In genomic region chr11:69767625-69767909, GRCm38 (mm10) we compare ENCODE assay signal across 8 mouse cellular contexts. TPM values are rescaled to one million over a fixed set of nuclear protein-coding genes. Genes with fewer than 3 reads are reported as not detected.
DNase-seq lines count a peak whose midpoint lies in the region; ATAC-seq and TF ChIP-seq lines count a peak whose summit lies in the region.

No protein-coding gene starts in this region.

- H3K9ac ChIP-seq in neural tube, embryonic 12.5 days, result no peak overlapping the region
- peak overlapping the region; percentile 54 for H3K9ac ChIP-seq in hindbrain, embryonic 16.5 days (ENCODE audit: low read depth, low read length)
- H3K9ac ChIP-seq in stomach, postnatal 0 days (ENCODE audit: low read length), result peak overlapping the region; percentile 95; the same call in 1 of the 2 replicates

- no peaks in the 10 kb centered on the region for H3K9me3 ChIP-seq in neural tube, embryonic 12.5 days
- no peaks in the 10 kb centered on the region for H3K9me3 ChIP-seq in hindbrain, embryonic 16.5 days (ENCODE audit: control insufficient read depth, low read length)
- H3K9me3 ChIP-seq in stomach, postnatal 0 days (ENCODE audit: control insufficient read depth, low read length), result no peaks in the 10 kb centered on the region

- peak overlapping the region; percentile 81; the same call in 1 of the 2 replicates for H3K4me2 ChIP-seq in neural tube, embryonic 12.5 days (replicated peaks)
- H3K4me2 ChIP-seq in hindbrain, embryonic 16.5 days (ENCODE audit: low read length), result peak overlapping the region; percentile 75
- H3K4me2 ChIP-seq in stomach, postnatal 0 days (replicated peaks; ENCODE audit: low read depth), result peak overlapping the region; percentile 78

- ATAC-seq in neural tube, embryonic 12.5 days (ENCODE audit: low FRiP score, low read depth), result no peak
- ATAC-seq in hindbrain, embryonic 16.5 days, result no peak
- no peak for ATAC-seq in stomach, postnatal 0 days (ENCODE audit: low FRiP score, low TSS enrichment)

- no peaks in the 10 kb centered on the region for H3K36me3 ChIP-seq in neural tube, embryonic 12.5 days
- H3K36me3 ChIP-seq in hindbrain, embryonic 16.5 days (ENCODE audit: control insufficient read depth, insufficient read depth, low read length), result no peaks in the 10 kb centered on the region
- H3K36me3 ChIP-seq in stomach, postnatal 0 days (ENCODE audit: control insufficient read depth, insufficient read depth, low read length), result no peaks in the 10 kb centered on the region

- WGBS in neural tube, embryonic 12.5 days, result 76% methylated on average over 4 of the region's 4 CpGs
- WGBS in hindbrain, embryonic 16.5 days, result 67% methylated on average over 4 of the region's 4 CpGs
- 43% methylated on average over 4 of the region's 4 CpGs for WGBS in stomach, postnatal 0 days

- H3K27me3 ChIP-seq in neural tube, embryonic 12.5 days (replicated peaks), result no peaks in the 10 kb centered on the region
- H3K27me3 ChIP-seq in hindbrain, embryonic 16.5 days (replicated peaks; ENCODE audit: control insufficient read depth, insufficient read depth, low read length), result no peaks in the 10 kb centered on the region
- no peaks in the 10 kb centered on the region for H3K27me3 ChIP-seq in stomach, postnatal 0 days (ENCODE audit: control insufficient read depth, insufficient read depth, low read length)

- no peak overlapping the region for H3K4me3 ChIP-seq in neural tube, embryonic 12.5 days
- H3K4me3 ChIP-seq in hindbrain, embryonic 16.5 days (ENCODE audit: low read length), result peak overlapping the region; percentile 93
- peak overlapping the region; percentile 93; the same call in 1 of the 2 replicates for H3K4me3 ChIP-seq in stomach, postnatal 0 days (ENCODE audit: low read depth, low read length)

- TF ChIP-seq CTCF in stomach, postnatal 0 days (IDR thresholded peaks at IDR 0.05; ENCODE audit: low read depth), result no peak

- TF ChIP-seq EP300 in stomach, postnatal 0 days (optimal IDR thresholded peaks at IDR 0.05), result no peak

- no peak for DNase-seq in neural tube, embryonic 10.5 days (ENCODE audit: extremely low spot score, low spot score)
- peak; percentile 37 to 71 for DNase-seq in lung, adult 18-20 months
- no peak for DNase-seq in stomach, postnatal 0 days (ENCODE audit: low spot score)
- DNase-seq in layer of hippocampus, adult 9-10 months (ENCODE audit: low spot score), result no peak
- no peak for DNase-seq in urinary bladder, postnatal 25 days (ENCODE audit: low spot score)
- DNase-seq in cerebellum, postnatal 10 days, result no peak

- peaks cover 17% of the 10 kb centered on the region for H3K4me1 ChIP-seq in neural tube, embryonic 12.5 days
- H3K4me1 ChIP-seq in hindbrain, embryonic 16.5 days (ENCODE audit: control insufficient read depth, insufficient read depth, low read depth, low read length), result peaks cover 18% of the 10 kb centered on the region
- peaks cover 4% of the 10 kb centered on the region for H3K4me1 ChIP-seq in stomach, postnatal 0 days (replicated peaks; ENCODE audit: control insufficient read depth, insufficient read depth)

- no peak overlapping the region for H3K27ac ChIP-seq in neural tube, embryonic 12.5 days
- H3K27ac ChIP-seq in hindbrain, embryonic 16.5 days (ENCODE audit: low read depth, low read length), result peak overlapping the region; percentile 50; the same call in 1 of the 2 replicates
- H3K27ac ChIP-seq in stomach, postnatal 0 days (replicated peaks), result peak overlapping the region; percentile 95

RNA-seq across cellular contexts. Expression of gene Zbtb4, which starts 1.9 kb away (rescaled TPM):
- 2.3 and 2.4 TPM in 2 replicates for polyA plus RNA-seq in neural tube, embryonic 12.5 days (2016; fragmentation: Nextera tagmentation; extraction: Ambion mirVana)
- 5.8 and 6.2 TPM in 2 replicates for polyA plus RNA-seq in hindbrain, embryonic 16.5 days (2015; fragmentation: Nextera tagmentation; extraction: Ambion mirVana)
- polyA plus RNA-seq in stomach, postnatal 0 days (2015; fragmentation: Nextera tagmentation; extraction: Ambion mirVana), result 2.6 and 2.7 TPM in 2 replicates

RNA-seq across cellular contexts. Expression of gene Slc35g3, which starts 5.8 kb away (rescaled TPM):
- polyA plus RNA-seq in neural tube, embryonic 12.5 days (2016; fragmentation: Nextera tagmentation; extraction: Ambion mirVana), result not detected in 2 replicates
- polyA plus RNA-seq in hindbrain, embryonic 16.5 days (2015; fragmentation: Nextera tagmentation; extraction: Ambion mirVana), result 0.41 and 0.87 TPM in 2 replicates
- polyA plus RNA-seq in stomach, postnatal 0 days (2015; fragmentation: Nextera tagmentation; extraction: Ambion mirVana), result 0.11 TPM in 1 of 2 replicates, not detected in the other

RNA-seq across cellular contexts. Expression of gene Polr2a, which starts 9.1 kb away (rescaled TPM):
- 28.5 and 31.2 TPM in 2 replicates for polyA plus RNA-seq in neural tube, embryonic 12.5 days (2016; fragmentation: Nextera tagmentation; extraction: Ambion mirVana)
- 12.1 and 14.9 TPM in 2 replicates for polyA plus RNA-seq in hindbrain, embryonic 16.5 days (2015; fragmentation: Nextera tagmentation; extraction: Ambion mirVana)
- polyA plus RNA-seq in stomach, postnatal 0 days (2015; fragmentation: Nextera tagmentation; extraction: Ambion mirVana), result 7.9 and 9.0 TPM in 2 replicates

RNA-seq across cellular contexts. Expression of gene Chrnb1, which starts 28.2 kb away (rescaled TPM):
- 5.3 and 5.8 TPM in 2 replicates for polyA plus RNA-seq in neural tube, embryonic 12.5 days (2016; fragmentation: Nextera tagmentation; extraction: Ambion mirVana)
- polyA plus RNA-seq in hindbrain, embryonic 16.5 days (2015; fragmentation: Nextera tagmentation; extraction: Ambion mirVana), result 1.4 and 2.9 TPM in 2 replicates
- 4.3 and 5.0 TPM in 2 replicates for polyA plus RNA-seq in stomach, postnatal 0 days (2015; fragmentation: Nextera tagmentation; extraction: Ambion mirVana)

RNA-seq across cellular contexts. Expression of gene Fgf11, which starts 34.1 kb away (rescaled TPM):
- 4.1 and 5.6 TPM in 2 replicates for polyA plus RNA-seq in neural tube, embryonic 12.5 days (2016; fragmentation: Nextera tagmentation; extraction: Ambion mirVana)
- polyA plus RNA-seq in hindbrain, embryonic 16.5 days (2015; fragmentation: Nextera tagmentation; extraction: Ambion mirVana), result 6.7 and 7.2 TPM in 2 replicates
- 0.67 and 0.90 TPM in 2 replicates for polyA plus RNA-seq in stomach, postnatal 0 days (2015; fragmentation: Nextera tagmentation; extraction: Ambion mirVana)

Comparison
In these comparisons a context has a peak if more than half of its experiments do, and no peak if none do; other contexts are left out.
1. DNase-seq: peak in lung, adult 18-20 months (2 of 2); none in neural tube, embryonic 10.5 days (single experiment), stomach, postnatal 0 days (single experiment), layer of hippocampus, adult 9-10 months (single experiment), urinary bladder, postnatal 25 days (single experiment) and cerebellum, postnatal 10 days (0 of 2).
2. Peak in every context shown above with its lines, with median percentiles within 50 percentile points of each other: H3K4me2 ChIP-seq.